In the genomic region with DNA sequence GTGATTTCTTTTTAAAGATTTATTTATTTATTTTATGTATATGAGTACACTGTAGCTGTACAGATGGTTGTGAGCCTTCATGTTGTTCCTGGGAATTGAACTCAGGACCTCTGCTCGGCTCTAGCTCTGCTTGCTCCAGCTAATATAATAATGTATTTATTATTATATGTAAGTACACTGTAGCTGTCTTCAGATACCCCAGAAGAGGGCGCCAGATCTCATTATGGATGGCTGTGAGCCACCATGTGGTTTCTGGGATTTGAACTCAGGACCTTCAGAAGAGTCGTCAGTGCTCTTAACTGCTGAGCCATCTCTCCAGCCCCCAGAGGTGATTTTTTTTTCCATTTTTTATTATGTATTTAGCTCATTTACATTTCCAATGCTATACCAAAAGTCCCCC, we compare ENCODE assay signal across 8 mouse cellular contexts. TPM values are rescaled to one million over a fixed set of nuclear protein-coding genes. Genes with fewer than 3 reads are reported as not detected.
DNase-seq lines count a peak whose midpoint lies in the region; ATAC-seq and TF ChIP-seq lines count a peak whose summit lies in the region.
"Not testable (repeated sequence)": the region's sequence is repeated elsewhere in the genome, so short reads cannot be mapped to it uniquely, and the experiment has no call there.

No protein-coding gene starts in this region.

- not testable (repeated sequence) for H3K4me3 ChIP-seq in hindbrain, postnatal 0 days (ENCODE audit: low read length); lung, embryonic 14.5 days (ENCODE audit: low read depth, low read length)

- H3K4me2 ChIP-seq in hindbrain, postnatal 0 days (ENCODE audit: low read depth, low read length); lung, embryonic 14.5 days: not testable (repeated sequence)

- H3K36me3 ChIP-seq in hindbrain, postnatal 0 days (ENCODE audit: insufficient read depth, low read length): peaks cover 65% of the 10 kb centered on the region
- H3K36me3 ChIP-seq in lung, embryonic 14.5 days (ENCODE audit: insufficient read depth): peaks cover 87% of the 10 kb centered on the region

- peak; percentile 49 for TF ChIP-seq CTCF in hindbrain, postnatal 0 days (IDR thresholded peaks at IDR 0.05; ENCODE audit: low read depth)
- peak; percentile 40 for TF ChIP-seq CTCF in lung, embryonic 14.5 days (IDR thresholded peaks at IDR 0.05; ENCODE audit: low read depth)

- H3K4me1 ChIP-seq in hindbrain, postnatal 0 days (ENCODE audit: insufficient read depth, low read length); lung, embryonic 14.5 days (ENCODE audit: insufficient read depth): not testable (repeated sequence)

- not testable (repeated sequence) for H3K9ac ChIP-seq in hindbrain, postnatal 0 days (replicated peaks; ENCODE audit: low read length); lung, embryonic 14.5 days

- not testable (repeated sequence) for H3K27me3 ChIP-seq in hindbrain, postnatal 0 days (ENCODE audit: insufficient read depth, low read length); lung, embryonic 14.5 days (ENCODE audit: insufficient read depth, low read length)

- ATAC-seq in hindbrain, postnatal 0 days; lung, embryonic 14.5 days (ENCODE audit: insufficient read depth): not testable (repeated sequence)

- H3K27ac ChIP-seq in hindbrain, postnatal 0 days; lung, embryonic 14.5 days (ENCODE audit: low read depth): not testable (repeated sequence)

- DNase-seq in B cell, adult 2 months: peak; percentile 28 to 34
- DNase-seq in adrenal gland, postnatal 10 days: peak; percentile 49
- peak; percentile 23 to 40 for DNase-seq in cerebellum, postnatal 36 days
- not testable (repeated sequence) for DNase-seq in hindbrain, postnatal 0 days (ENCODE audit: low spot score)
- peak; percentile 50 for DNase-seq in kidney, postnatal 14 days
- DNase-seq in lung, embryonic 14.5 days: peak; percentile 51
- peak; percentile 32 for DNase-seq in naive thymus-derived CD4-positive, alpha-beta T cell, adult 2 months (ENCODE audit: low read depth)
- peak; percentile 58 for DNase-seq in thymus, postnatal 4 days

- 63% methylated on average over 3 of the region's 3 CpGs for WGBS in hindbrain, postnatal 0 days
- whole genome bisulfite sequencing in lung, embryonic 14.5 days: 70% methylated on average over 3 of the region's 3 CpGs

- not testable (repeated sequence) for H3K9me3 ChIP-seq in hindbrain, postnatal 0 days (ENCODE audit: low read length); lung, embryonic 14.5 days (ENCODE audit: low read depth, low read length)

RNA-seq across cellular contexts. Expression of gene Yars, which starts 22.9 kb away (rescaled TPM):
- 10 to 100 TPM; 63.8 to 68.1 TPM for total RNA-seq in adrenal gland, postnatal 10 days (2021)
- 56.0 and 79.6 TPM in 2 replicates for total RNA-seq in hindbrain, postnatal 0 days (2014; rRNA removed)
- polyA plus RNA-seq in hindbrain, postnatal 0 days (2015; fragmentation: Nextera tagmentation; extraction: Ambion mirVana): 101 and 102 TPM in 2 replicates
- polyA plus RNA-seq in lung, embryonic 14.5 days (2014; fragmentation: Nextera tagmentation; extraction: Ambion mirVana): 84.4 and 92.2 TPM in 2 replicates

RNA-seq across cellular contexts. Expression of gene S100pbp, which starts 23.0 kb away (rescaled TPM):
- total RNA-seq in adrenal gland, postnatal 10 days (2021): 10 to 100 TPM; 26.9 to 29.6 TPM
- total RNA-seq in hindbrain, postnatal 0 days (2014; rRNA removed): 35.9 and 36.8 TPM in 2 replicates
- polyA plus RNA-seq in hindbrain, postnatal 0 days (2015; fragmentation: Nextera tagmentation; extraction: Ambion mirVana): 16.2 and 16.9 TPM in 2 replicates
- 17.3 and 18.1 TPM in 2 replicates for polyA plus RNA-seq in lung, embryonic 14.5 days (2014; fragmentation: Nextera tagmentation; extraction: Ambion mirVana)

RNA-seq across cellular contexts. Expression of gene C77080, which starts 48.7 kb away (rescaled TPM):
- total RNA-seq in adrenal gland, postnatal 10 days (2021): 10 to 100 TPM; 16.5 to 16.6 TPM
- total RNA-seq in hindbrain, postnatal 0 days (2014; rRNA removed): 23.1 and 29.0 TPM in 2 replicates
- polyA plus RNA-seq in hindbrain, postnatal 0 days (2015; fragmentation: Nextera tagmentation; extraction: Ambion mirVana): 4.9 and 5.3 TPM in 2 replicates
- polyA plus RNA-seq in lung, embryonic 14.5 days (2014; fragmentation: Nextera tagmentation; extraction: Ambion mirVana): 2.8 and 3.2 TPM in 2 replicates
